Mouse (Mus musculus): ENCODE results near the gene Lipk. TPM values are rescaled to one million over a fixed set of nuclear protein-coding genes. Genes with fewer than 3 reads are reported as not detected.

Gene Lipk
- under 1 TPM; 0.21 to 0.36 TPM for total RNA-seq (2021)
- long read RNA-seq, experiment 1 = 0 reads
- long read RNA-seq, experiment 2, partial matches to known transcripts = 1 of 1 reads
- long read RNA-seq, experiment 2, other reads (novel, unspliced or antisense) = 0 of 1 reads

- no peak for DNase-seq
Observed at GRCm38 (mm10) chr19:34008002-34008401, at the start of gene Lipk. Gene Lipk, plus strand, starts transcription at chr19:34008290.

GRCm38 (mm10) chr19:33960887-33961286 is 47.2 kb upstream of the Lipk start, which contains the start of gene Lipf:
Gene Lipf, plus strand, starts transcription at chr19:33961187.
- DNase-seq = no peak

GRCm38 (mm10) chr19:33979007-33979406 is 29.1 kb upstream of the Lipk start:
- peak; percentile 14 for DNase-seq

GRCm38 (mm10) chr19:33983043-33983442 is 25.0 kb upstream of the Lipk start:
- no peak for DNase-seq

- no peak for DNase-seq
Observed at GRCm38 (mm10) chr19:34021440-34022172, 13.5 kb downstream of the Lipk start.

GRCm38 (mm10) chr19:34022759-34023158 is 14.7 kb downstream of the Lipk start:
- DNase-seq = no peak

- DNase-seq = peak; percentile 37
Observed at GRCm38 (mm10) chr19:34039731-34040130, 31.6 kb downstream of the Lipk start.

GRCm38 (mm10) chr19:34043008-34043407 is 34.9 kb downstream of the Lipk start:
- DNase-seq = peak; percentile 50

- no peak for DNase-seq
Observed at GRCm38 (mm10) chr19:34049371-34050039, 41.4 kb downstream of the Lipk start.

- no peak for DNase-seq
Observed at GRCm38 (mm10) chr19:34051502-34051901, 43.4 kb downstream of the Lipk start.

- no peak for DNase-seq
Observed at GRCm38 (mm10) chr19:34063547-34063946, 55.5 kb downstream of the Lipk start.

GRCm38 (mm10) chr19:34064059-34064458 is 56.0 kb downstream of the Lipk start:
- DNase-seq = no peak

- DNase-seq = peak; percentile 6
Observed at GRCm38 (mm10) chr19:34066779-34067472, 58.8 kb downstream of the Lipk start, which contains the start of gene Lipn. Gene Lipn, plus strand, starts transcription at chr19:34067358.

- no peak for DNase-seq
Observed at GRCm38 (mm10) chr19:34074239-34074638, 66.1 kb downstream of the Lipk start.

- no peak for DNase-seq
Observed at GRCm38 (mm10) chr19:34078130-34078529, 70.0 kb downstream of the Lipk start.

- no peak for DNase-seq
Observed at GRCm38 (mm10) chr19:34089011-34089680, 81.1 kb downstream of the Lipk start.

- DNase-seq = no peak
Observed at GRCm38 (mm10) chr19:34095381-34095780, 87.3 kb downstream of the Lipk start.

GRCm38 (mm10) chr19:34096228-34096627 is 88.1 kb downstream of the Lipk start:
- DNase-seq = peak; percentile 12
